Mouse (Mus musculus): ENCODE measurements at regions not wholly inside any gene's neighbourhood (a gene's known extent, or its start where the extent isn't known, plus 50 kb on each side); places are given as distances from the start of the nearest gene placed in this dataset.

- H3K4me1 ChIP-seq: no peaks in the 10 kb centered on the region
- H3K4me3 ChIP-seq: no peak overlapping the region
- no peak for DNase-seq (ENCODE audit: low spot score)
- H3K9me3 ChIP-seq: no peaks in the 10 kb centered on the region
- WGBS: 90% methylated on average over 2 of the region's 2 CpGs
- no peaks in the 10 kb centered on the region for H3K27me3 ChIP-seq (replicated peaks; ENCODE audit: low read depth, poor library complexity, severe bottlenecking)
- H3K36me3 ChIP-seq (replicated peaks): no peaks in the 10 kb centered on the region
- H3K27ac ChIP-seq (replicated peaks): no peak overlapping the region
Measured at GRCm38 (mm10) chr17:15882245-15882644, 51.4 kb upstream of the Rgmb start.

Data from embryonic facial prominence, embryonic 10.5 days (tissue).